Mouse (Mus musculus) bone marrow, adult 2 months (tissue): ENCODE results near the gene Tlnrd1. TPM values are rescaled to one million over a fixed set of nuclear protein-coding genes. Genes with fewer than 3 reads are reported as not detected.
"Not testable (repeated sequence)": the region's sequence is repeated elsewhere in the genome, so short reads cannot be mapped to it uniquely, and the experiment has no call there.

ENCODE experiments used
- H3K27ac ChIP-seq: fragments of 200-500 bp; 2 replicates; pipeline ENCODE4 v1.5.1; 2012; ENCODE audit warnings: low read depth, mild to moderate bottlenecking, control low read depth, inconsistent platforms, low read length; ENCODE audit not compliant: control insufficient read depth, poor library complexity, insufficient read depth
- H3K4me1 ChIP-seq: fragments of 200-500 bp; 2 replicates; pipeline ENCODE4 v1.6.1; 2011; ENCODE audit warnings: low read length; ENCODE audit not compliant: control insufficient read depth, insufficient read depth
- H3K4me3 ChIP-seq: fragments of 200-500 bp; replicated peaks from 2 replicates; pipeline ENCODE3; 2011; ENCODE audit warnings: mild to moderate bottlenecking, low read depth, low read length, control low read depth; ENCODE audit not compliant: control insufficient read depth
- CTCF ChIP-seq: fragments of 200-500 bp; IDR thresholded peaks from 2 replicates; pipeline ENCODE4 v1.5.1; 2011; ENCODE audit warnings: low read length, control low read depth; ENCODE audit not compliant: control insufficient read depth, insufficient read depth
- POLR2A ChIP-seq: fragments of 200-500 bp; IDR thresholded peaks from 2 replicates; pipeline ENCODE4 v1.6.1; 2011; ENCODE audit warnings: low read depth, mild to moderate bottlenecking, control low read depth, low read length, borderline replicate concordance; ENCODE audit not compliant: control insufficient read depth
- WGBS: fragments of 180-500 bp; shearing (Covaris S2); methylation state at CpG from one replicate; pipeline ENCODE4 v1.1.7; 2018; 5-methylcytosine and 5-hydroxymethylcytosine counted together
- polyA plus RNA-seq: library from polyadenylated mRNA; stranded (reverse); fragments of >200 nt; gene quantifications from 2 replicates; pipeline ENCODE4 v1.2.4, GENCODE M21; 2011; ENCODE audit warnings: low replicate concordance; ENCODE audit not compliant: missing spikeins, insufficient read depth, insufficient read length

Tlnrd1 gene
- polyA plus RNA-seq, 1 experiment = 10.5 TPM

DNA sequence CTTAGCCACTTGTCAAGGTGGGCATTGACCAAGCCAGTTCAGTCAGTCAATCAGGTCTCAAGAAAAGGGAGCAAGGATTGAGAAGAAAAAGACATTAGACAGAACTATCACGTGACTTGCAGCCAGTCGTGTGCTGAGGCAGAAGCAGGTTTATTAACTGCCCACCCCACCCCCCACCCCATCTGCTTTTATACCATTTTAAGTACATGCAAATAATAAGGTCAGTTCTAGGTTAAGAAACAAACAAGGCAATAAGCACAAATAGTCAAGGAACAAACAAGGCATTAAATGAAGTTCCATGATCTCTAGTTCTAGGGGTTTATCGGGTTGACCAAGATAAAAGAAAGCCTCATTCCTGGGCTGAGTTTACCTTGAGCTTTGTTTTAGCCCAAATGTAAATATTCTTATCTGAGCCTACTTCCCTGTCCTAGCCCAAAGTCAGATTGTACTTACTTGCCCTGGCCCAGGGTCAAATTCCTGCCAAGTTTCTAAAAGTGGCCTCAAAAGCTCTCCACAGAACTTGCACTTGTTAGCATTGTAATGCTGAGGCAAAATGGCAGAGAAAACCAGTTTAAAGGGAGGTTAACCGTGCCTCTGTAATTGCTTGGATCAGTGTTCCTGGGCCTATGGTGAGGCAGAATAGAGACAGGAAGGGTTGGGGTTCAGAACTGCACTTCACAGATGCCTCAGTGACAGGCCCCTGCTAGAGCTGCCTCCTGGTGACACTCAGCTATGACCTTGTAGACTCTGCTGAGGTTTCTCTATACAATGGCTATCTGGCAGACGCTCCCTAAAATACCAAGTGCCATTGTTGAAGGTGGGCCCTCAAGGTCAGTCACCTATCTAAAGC lies 18.4 kb upstream of the Tlnrd1 start:
- no peak overlapping the region for H3K27ac ChIP-seq
- no peak for TF ChIP-seq CTCF
- no peak for TF ChIP-seq POLR2A
- H3K4me1 ChIP-seq = peaks cover 3% of the 10 kb centered on the region
- H3K4me3 ChIP-seq = no peak overlapping the region
- 89% methylated on average over 5 of the region's 5 CpGs for whole genome bisulfite sequencing

DNA sequence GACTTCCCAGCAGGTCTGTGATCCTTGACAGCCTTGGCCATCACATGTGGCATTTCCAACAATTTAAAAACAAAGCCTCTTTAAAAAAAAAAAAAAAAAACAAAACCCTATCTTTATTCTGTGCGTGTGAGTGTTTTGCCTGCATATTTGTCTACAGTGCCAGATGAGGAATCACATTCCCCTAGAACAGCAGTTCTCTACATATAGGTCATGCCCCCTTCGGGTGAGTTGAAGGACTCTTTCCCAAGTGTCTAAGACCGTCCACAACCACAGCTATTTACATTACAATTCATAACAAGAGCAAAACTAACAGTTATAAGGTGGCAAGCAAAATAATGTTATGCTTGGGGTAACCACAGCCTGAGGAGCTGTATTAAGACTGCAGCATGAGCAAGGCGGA lies 17.3 kb upstream of the Tlnrd1 start:
- Histone ChIP-seq H3K27ac (no peak overlapping the region), H3K4me1 (peaks cover 3% of the 10 kb centered on the region), H3K4me3 (no peak overlapping the region)
- TF ChIP-seq POLR2A = no peak
- TF ChIP-seq CTCF = no peak
- 91% methylated on average over 4 of the region's 4 CpGs for WGBS

DNA sequence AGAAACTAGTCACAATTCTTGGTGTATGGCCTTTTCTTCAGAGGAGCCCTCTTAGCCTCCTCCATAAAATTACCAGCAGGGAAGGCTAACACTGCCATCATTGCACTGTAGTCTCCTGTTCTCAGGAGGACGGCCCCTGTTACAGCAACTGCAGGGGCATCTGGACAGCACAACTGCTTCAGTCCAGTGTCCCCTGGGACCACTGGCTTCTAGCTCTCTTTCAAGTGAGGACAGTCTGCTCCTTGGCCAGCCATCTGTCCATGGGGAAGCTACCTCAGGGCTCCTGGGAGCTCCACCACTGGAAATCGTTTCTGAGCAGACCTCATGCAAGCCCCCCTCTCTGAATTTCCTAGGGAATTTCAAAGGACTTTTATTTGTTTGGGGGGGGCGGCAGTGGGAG lies 16.4 kb upstream of the Tlnrd1 start:
- H3K27ac ChIP-seq = no peak overlapping the region
- H3K4me3 ChIP-seq = no peak overlapping the region
- peaks cover 3% of the 10 kb centered on the region for H3K4me1 ChIP-seq
- 90% methylated on average over 3 of the region's 3 CpGs for WGBS
- TF ChIP-seq CTCF (no peak), POLR2A (no peak)

DNA sequence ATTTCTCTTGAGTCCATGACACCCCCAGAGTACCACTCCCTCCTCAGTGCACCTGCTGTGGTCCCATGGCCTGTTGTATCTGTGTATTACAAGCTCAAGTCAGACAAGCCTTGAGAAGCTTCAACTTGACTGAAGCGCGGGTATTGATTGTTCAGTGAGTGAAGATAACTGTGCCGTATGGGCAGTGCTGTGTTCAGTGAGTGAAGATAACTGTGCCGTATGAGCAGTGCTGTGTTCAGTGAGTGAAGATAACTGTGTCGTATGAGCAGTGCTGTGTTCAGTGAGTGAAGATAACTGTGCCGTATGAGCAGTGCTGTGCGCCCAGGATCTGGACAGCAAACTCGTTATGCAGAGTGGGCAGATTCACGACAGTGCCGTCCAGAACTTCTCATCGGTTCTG lies 14.2 kb upstream of the Tlnrd1 start:
- TF ChIP-seq POLR2A = no peak
- no peak for TF ChIP-seq CTCF
- Histone ChIP-seq H3K4me3 (no peak overlapping the region), H3K4me1 (peaks cover 3% of the 10 kb centered on the region), H3K27ac (peak overlapping the region; percentile 40)
- 57% methylated on average over 11 of the region's 11 CpGs for WGBS

DNA sequence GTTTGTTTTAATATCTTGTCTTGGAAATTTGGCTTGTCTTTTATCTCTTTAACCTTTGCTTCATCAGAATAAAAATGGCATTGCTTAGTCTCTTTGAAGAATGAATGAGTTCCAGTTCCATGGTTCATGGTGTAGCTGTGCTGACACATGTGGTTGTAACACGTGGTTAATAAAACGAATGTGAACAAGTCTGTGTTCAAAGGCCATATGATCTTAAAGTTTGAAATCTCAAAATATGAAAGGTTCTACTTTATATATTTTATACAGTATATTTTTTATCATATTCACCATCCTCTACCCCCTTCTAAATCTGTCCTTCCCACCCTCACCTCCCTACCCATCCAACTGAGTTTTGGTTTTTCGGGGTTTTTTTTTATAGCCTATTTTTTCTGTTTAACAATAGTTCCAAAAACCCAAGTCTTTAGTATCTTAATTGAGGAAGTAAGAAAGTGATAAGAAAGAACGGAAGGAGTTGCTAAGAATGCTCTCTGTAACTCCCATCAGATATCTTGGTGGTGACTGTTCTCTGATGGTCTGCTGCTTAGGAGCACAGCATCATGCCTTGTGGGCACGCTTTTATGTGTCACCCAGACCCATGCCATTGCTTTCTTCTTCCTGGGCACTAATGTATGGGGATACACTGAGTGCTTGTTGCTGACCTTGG lies 12.1 kb upstream of the Tlnrd1 start:
- TF ChIP-seq CTCF = no peak
- TF ChIP-seq POLR2A = no peak
- 50% methylated on average over 5 of the region's 5 CpGs for WGBS
- peaks cover 3% of the 10 kb centered on the region for H3K4me1 ChIP-seq
- no peak overlapping the region for H3K27ac ChIP-seq
- H3K4me3 ChIP-seq = no peak overlapping the region

DNA sequence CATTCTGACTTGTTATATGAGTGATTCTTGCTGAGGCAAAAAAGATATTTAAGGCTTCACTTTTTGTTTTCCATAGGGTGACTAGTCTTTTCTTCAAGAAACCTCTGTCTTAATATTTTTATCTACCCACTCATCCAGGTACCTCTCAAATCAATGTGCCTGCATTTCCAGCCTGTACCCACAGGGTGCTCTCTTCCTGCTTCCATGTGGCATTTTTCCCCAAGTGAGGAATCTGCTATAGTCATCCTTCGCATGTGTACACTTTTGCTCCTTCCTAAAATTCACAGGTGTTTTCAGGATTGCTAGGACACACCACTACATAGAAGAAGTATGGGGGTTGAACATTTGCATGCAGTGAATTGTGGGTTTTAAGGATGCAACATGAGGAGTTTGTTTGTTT lies 10.2 kb upstream of the Tlnrd1 start:
- TF ChIP-seq POLR2A (no peak), CTCF (no peak)
- Histone ChIP-seq H3K27ac (no peak overlapping the region), H3K4me3 (no peak overlapping the region), H3K4me1 (peaks cover 3% of the 10 kb centered on the region)
- 93% methylated on average over 1 of the region's 1 CpGs for WGBS

DNA sequence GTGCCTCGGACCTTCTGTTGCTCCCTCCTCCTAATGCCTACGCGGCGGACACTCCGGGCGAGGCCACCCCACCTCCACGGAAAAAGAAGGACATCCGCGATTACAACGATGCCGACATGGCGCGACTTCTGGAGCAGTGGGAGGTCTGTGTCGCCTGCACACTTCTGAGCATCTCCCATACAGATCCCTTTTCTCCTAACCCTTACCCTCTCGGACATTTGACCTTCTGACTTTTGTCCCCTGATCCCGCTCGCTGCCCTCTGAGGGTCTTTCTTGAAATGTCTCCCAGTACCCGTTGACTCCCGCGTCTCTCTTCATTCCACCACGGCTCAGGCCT lies 8.2 kb upstream of the Tlnrd1 start:
- WGBS = under 1% methylated on average over 21 of the region's 21 CpGs
- Histone ChIP-seq H3K4me3 (peak overlapping the region; percentile 92), H3K27ac (peak overlapping the region; percentile 89), H3K4me1 (no peaks in the 10 kb centered on the region; the same call in 1 of the 2 replicates)
- no peak for TF ChIP-seq CTCF
- TF ChIP-seq POLR2A = no peak

DNA sequence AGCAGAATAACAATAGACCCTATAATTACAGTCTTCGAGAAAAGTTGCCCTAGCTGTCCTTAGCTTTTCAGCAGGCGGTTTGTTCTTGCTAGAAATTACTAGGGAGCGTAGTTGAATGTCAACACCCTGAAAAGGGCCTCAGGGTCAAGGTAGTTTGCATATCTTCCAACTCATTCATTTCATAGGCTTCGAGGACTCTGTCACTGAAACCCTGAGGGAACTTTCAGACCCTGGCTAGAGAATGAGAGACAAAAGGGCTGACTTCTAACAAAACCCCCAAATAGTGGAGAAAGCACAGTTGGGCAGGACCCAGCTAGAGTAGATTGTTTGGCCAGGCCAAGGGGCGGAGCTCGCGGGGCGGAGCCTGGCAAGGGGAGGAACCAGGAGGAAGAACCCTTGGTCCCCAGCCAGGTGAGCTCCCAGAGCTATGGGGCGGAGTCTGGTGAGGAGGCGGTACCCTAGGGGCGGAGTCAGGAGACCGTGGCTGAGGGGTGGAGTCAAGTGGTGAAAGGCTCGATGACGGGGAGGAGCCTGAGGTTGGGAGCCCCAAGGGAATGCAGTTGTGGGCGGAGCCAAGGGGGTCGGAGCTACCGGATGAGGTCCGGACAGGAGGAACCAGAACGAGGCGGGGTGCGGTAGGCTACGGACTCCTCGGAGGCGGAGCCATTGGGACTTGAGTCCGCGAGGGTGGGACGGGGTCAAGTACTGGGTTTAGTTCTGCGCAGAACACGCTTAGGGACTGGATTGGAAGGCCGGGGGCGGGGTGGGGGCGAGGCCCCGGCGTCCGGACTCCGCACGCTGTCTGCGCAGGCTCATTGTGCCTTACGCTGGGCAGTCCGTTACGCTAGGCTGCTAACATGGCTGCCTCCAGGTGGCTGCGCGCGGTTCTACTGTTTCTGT lies 7.6 kb upstream of the Tlnrd1 start:
- Histone ChIP-seq H3K4me1 (no peaks in the 10 kb centered on the region; the same call in 1 of the 2 replicates), H3K4me3 (peak overlapping the region; percentile 92), H3K27ac (peak overlapping the region; percentile 89)
- TF ChIP-seq CTCF = 0 out of 2 replicates have a peak, but pooled peaks have one; percentile 19
- peak; percentile 84; the same call in 1 of the 2 replicates for TF ChIP-seq POLR2A
- WGBS = 4% methylated on average over 44 of the region's 44 CpGs

DNA sequence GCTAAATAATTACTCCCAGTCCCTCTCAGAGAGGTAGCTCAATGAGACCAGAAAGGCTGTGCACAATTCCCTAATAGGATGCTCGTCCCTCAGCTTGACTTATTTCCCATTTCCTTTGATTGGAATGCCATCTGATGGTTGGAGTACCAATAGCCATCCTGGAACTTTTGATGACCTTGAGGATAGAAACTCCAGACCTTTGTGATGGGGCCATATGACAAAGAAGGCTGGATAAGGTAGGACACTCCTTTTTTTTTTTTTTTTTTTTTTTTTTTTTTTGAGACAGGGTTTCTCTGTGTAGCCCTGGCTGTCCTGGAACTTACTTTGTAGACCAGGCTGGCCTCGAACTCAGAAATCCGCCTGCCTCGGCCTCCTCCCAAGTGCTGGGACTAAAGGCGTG lies 5.8 kb upstream of the Tlnrd1 start:
- not testable (repeated sequence) for H3K4me3 ChIP-seq, H3K27ac ChIP-seq, H3K4me1 ChIP-seq
- 86% methylated on average over 5 of the region's 5 CpGs for WGBS
